Mouse (Mus musculus) CH12.LX (cell line): Measurements from ENCODE around the gene Atl1. TPM values are rescaled to one million over a fixed set of nuclear protein-coding genes. Genes with fewer than 3 reads are reported as not detected.

Experiments used
- DNase-seq: peaks from one replicate; pipeline ENCODE4 v3.0.0-alpha.2; 2013; ENCODE audit errors: extremely low read depth
- H3K27ac ChIP-seq: 2 replicates; pipeline ENCODE4 v1.5.1; 2012; ENCODE audit warnings: low read depth, mild to moderate bottlenecking, control low read depth, moderate library complexity; ENCODE audit not compliant: insufficient read depth
- H3K27me3 ChIP-seq: replicated peaks from 2 replicates; pipeline ENCODE3; 2012; ENCODE audit warnings: inconsistent platforms
- H3K36me3 ChIP-seq, 2 experiments: replicated peaks in 1 of 2; 2 replicates each; pipeline versions ENCODE3 to v1.6.1; 2012; ENCODE audit warnings: inconsistent platforms in 1 of 2, low read length in 1 of 2, mild to moderate bottlenecking in 1 of 2, mixed read lengths in 1 of 2, moderate library complexity in 1 of 2; ENCODE audit not compliant: control insufficient read depth in 1 of 2, insufficient read depth in 1 of 2
- H3K4me1 ChIP-seq, 2 experiments: 2 replicates each; pipeline ENCODE4 v1.6.1; 2012; ENCODE audit warnings: inconsistent platforms in 1 of 2, moderate library complexity in 1 of 2; ENCODE audit not compliant: insufficient read depth in 2 of 2, control insufficient read depth in 1 of 2
- H3K4me2 ChIP-seq: 2 replicates; pipeline ENCODE4 v1.6.1; 2012; ENCODE audit warnings: low read depth, mild to moderate bottlenecking, control low read depth; ENCODE audit not compliant: poor library complexity, insufficient read depth, severe bottlenecking
- H3K4me3 ChIP-seq, 3 experiments: fragments of 150-350 bp in 1 of 3; sonication (generic) in 1 of 3; replicated peaks in 1 of 3; 2 replicates each; pipeline versions ENCODE3 to v1.5.1; 2011 to 2012; ENCODE audit warnings: low read depth in 2 of 3, low read length in 2 of 3, mild to moderate bottlenecking in 2 of 3, moderate library complexity in 2 of 3, control low read depth in 1 of 3, improper control_type of control experiment in 1 of 3, inconsistent platforms in 1 of 3, mixed read lengths in 1 of 3; ENCODE audit not compliant: poor library complexity in 1 of 3
- H3K79me2 ChIP-seq: replicated peaks from 2 replicates; pipeline ENCODE4 v1.6.1; 2012; ENCODE audit warnings: mild to moderate bottlenecking, moderate library complexity; ENCODE audit not compliant: control insufficient read depth, poor library complexity, insufficient read depth, severe bottlenecking; ENCODE audit errors: extremely low read depth
- H3K9ac ChIP-seq: 2 replicates; pipeline ENCODE4 v1.6.1; 2012; ENCODE audit warnings: low read depth, mild to moderate bottlenecking, control low read depth, moderate library complexity; ENCODE audit not compliant: insufficient read depth
- H3K9me3 ChIP-seq: replicated peaks from 2 replicates; pipeline ENCODE3; 2012; ENCODE audit warnings: low read length, inconsistent platforms, mixed read lengths
- CHD2 ChIP-seq: IDR thresholded peaks from 2 replicates; pipeline ENCODE4 v1.6.1; 2011; ENCODE audit warnings: low read length, improper control_type of control experiment
- CTCF ChIP-seq, 2 experiments: IDR thresholded peaks in 1 of 2; conservative IDR thresholded peaks in 1 of 2; 2 replicates each; pipeline ENCODE4 v1.5.1; 2011 to 2012; ENCODE audit warnings: low read depth in 2 of 2, low read length in 2 of 2, improper control_type of control experiment in 1 of 2, inconsistent platforms in 1 of 2, mild to moderate bottlenecking in 1 of 2, moderate library complexity in 1 of 2
- E2F4 ChIP-seq: IDR thresholded peaks from 2 replicates; pipeline ENCODE4 v1.6.1; 2011; ENCODE audit warnings: low read depth, low read length, improper control_type of control experiment; ENCODE audit not compliant: insufficient replicate concordance
- HCFC1 ChIP-seq: IDR thresholded peaks from 2 replicates; pipeline ENCODE4 v1.6.1; 2012; ENCODE audit warnings: low read depth, mild to moderate bottlenecking, inconsistent platforms, low read length, improper control_type of control experiment
- JUN ChIP-seq: IDR thresholded peaks from 2 replicates; pipeline ENCODE4 v1.6.1; 2011; ENCODE audit warnings: low read depth, mild to moderate bottlenecking, low read length, improper control_type of control experiment, moderate library complexity; ENCODE audit not compliant: insufficient read depth
- JUND ChIP-seq: conservative IDR thresholded peaks from 2 replicates; pipeline ENCODE4 v1.6.1; 2011; ENCODE audit warnings: low read depth, low read length, improper control_type of control experiment
- KAT2A ChIP-seq: IDR thresholded peaks from 2 replicates; pipeline ENCODE4 v1.6.1; 2012; ENCODE audit warnings: low read length, improper control_type of control experiment, inconsistent platforms; ENCODE audit not compliant: insufficient replicate concordance
- MAFK ChIP-seq: IDR thresholded peaks from 2 replicates; pipeline ENCODE4 v1.6.1; 2011; ENCODE audit warnings: low read length, improper control_type of control experiment; ENCODE audit not compliant: insufficient replicate concordance
- MAX ChIP-seq: IDR thresholded peaks from 2 replicates; pipeline ENCODE4 v1.6.1; 2011; ENCODE audit warnings: low read length, improper control_type of control experiment
- MEF2A ChIP-seq: IDR thresholded peaks from 2 replicates; pipeline ENCODE4 v1.6.1; 2014; ENCODE audit warnings: low read depth, mild to moderate bottlenecking, inconsistent platforms, low read length, improper control_type of control experiment, borderline replicate concordance
- NELFE ChIP-seq: IDR thresholded peaks from 2 replicates; pipeline ENCODE4 v1.6.1; 2011; ENCODE audit warnings: low read depth, low read length, improper control_type of control experiment
- NRF1 ChIP-seq: IDR thresholded peaks from 2 replicates; pipeline ENCODE4 v1.6.1; 2014; ENCODE audit warnings: low read depth, mild to moderate bottlenecking, inconsistent platforms, low read length, improper control_type of control experiment, moderate library complexity
- POLR2A ChIP-seq: IDR thresholded peaks from 2 replicates; pipeline ENCODE4 v1.6.1; 2011; ENCODE audit warnings: low read depth, mild to moderate bottlenecking, improper control_type of control experiment, low read length
- RAD21 ChIP-seq: IDR thresholded peaks from 2 replicates; pipeline ENCODE4 v1.6.1; 2011; ENCODE audit warnings: low read depth, mild to moderate bottlenecking, low read length, improper control_type of control experiment, moderate library complexity
- SIN3A ChIP-seq: IDR thresholded peaks from 2 replicates; pipeline ENCODE4 v1.6.1; 2012; ENCODE audit warnings: low read length, improper control_type of control experiment, inconsistent platforms
- SMC3 ChIP-seq: IDR thresholded peaks from 2 replicates; pipeline ENCODE4 v1.6.1; 2011; ENCODE audit warnings: low read depth, low read length, improper control_type of control experiment
- TBP ChIP-seq: conservative IDR thresholded peaks from 2 replicates; pipeline ENCODE4 v1.6.1; 2011; ENCODE audit warnings: low read depth, low read length, improper control_type of control experiment
- UBTF ChIP-seq: IDR thresholded peaks from 2 replicates; pipeline ENCODE4 v1.6.1; 2012; ENCODE audit warnings: low read depth, mild to moderate bottlenecking, inconsistent platforms, low read length, improper control_type of control experiment, moderate library complexity
- USF1 ChIP-seq: IDR thresholded peaks from 2 replicates; pipeline ENCODE4 v1.6.1; 2014; ENCODE audit warnings: low read depth, mild to moderate bottlenecking, inconsistent platforms, low read length, improper control_type of control experiment
- USF2 ChIP-seq: conservative IDR thresholded peaks from 2 replicates; pipeline ENCODE4 v1.6.1; 2011; ENCODE audit warnings: low read depth, low read length, improper control_type of control experiment
- ZKSCAN1 ChIP-seq: IDR thresholded peaks from 2 replicates; pipeline ENCODE4 v1.6.1; 2012; ENCODE audit warnings: low read depth, inconsistent platforms, low read length, improper control_type of control experiment, borderline replicate concordance
- ZMIZ1 ChIP-seq: IDR thresholded peaks from 2 replicates; pipeline ENCODE4 v1.6.1; 2012; ENCODE audit warnings: low read depth, mild to moderate bottlenecking, inconsistent platforms, low read length, improper control_type of control experiment
- ZNF384 ChIP-seq: IDR thresholded peaks from 2 replicates; pipeline ENCODE4 v1.6.1; 2012; ENCODE audit warnings: low read depth, low read length, improper control_type of control experiment, inconsistent platforms
- dilution Hi-C: fragments of 300-500 bp; cut with MboI; formaldehyde crosslinking; loops from 2 replicates; pipeline ENCODE4 v1.14.3; 2020; ENCODE audit warnings: low sequenced_read_pairs; ENCODE audit not compliant: extremely low pct_unique_long_range_greater_than_20kb, extremely low pct_ligation_motif_present
- in situ Hi-C: fragments of 300-500 bp; cut with MboI; formaldehyde crosslinking; loops from 3 replicates; pipeline ENCODE4 v1.14.3; 2019; ENCODE audit warnings: low sequenced_read_pairs, low pct_ligation_motif_present, low pct_unique_long_range_greater_than_20kb, mixed read lengths
- polyA plus RNA-seq: library from polyadenylated mRNA; unstranded; fragments of >175 nt; gene quantifications from 2 replicates; pipeline ENCODE4 v1.2.1, GENCODE M21; 2012; ENCODE audit warnings: low read depth; ENCODE audit not compliant: insufficient read length
- total RNA-seq, 2 experiments: library from RNA; depleted of rRNA; stranded (reverse); fragments of 300-350 nt in 1 of 2; fragments of >200 nt in 1 of 2; gene quantifications; 2 replicates each; pipeline ENCODE4 v1.2.3; 2012 to 2014

The Atl1 gene
- total and polyA plus RNA-seq, 3 experiments = 0.51 to 0.74 (median 0.64) TPM

- TF ChIP-seq NELFE (no peak), MAX (no peak), CTCF (conservative IDR thresholded peaks at IDR 0.05 in 1 of 2, IDR thresholded peaks at IDR 0.05 in 1 of 2; ENCODE audit: low read depth in 2 of 2, low read length in 2 of 2) (no peak), KAT2A (no peak), RAD21 (no peak), ZNF384 (no peak), TBP (no peak)
- H3K36me3 ChIP-seq = peaks cover 0 to 20% of the 10 kb centered on the region in 2 experiments
- H3K9ac ChIP-seq = no peak overlapping the region
- H3K9me3 ChIP-seq = no peaks in the 10 kb centered on the region
- DNase-seq = no peak
- H3K4me3 ChIP-seq = no peak overlapping the region
- H3K4me1 ChIP-seq = peaks cover 13 to 30% of the 10 kb centered on the region in 2 experiments; a peak in 3 of 4 replicates
- H3K27ac ChIP-seq = no peak overlapping the region
- dilution Hi-C loops = no loop called here
- in situ Hi-C loops = no loop called here
- no peaks in the 10 kb centered on the region for H3K27me3 ChIP-seq
- no peaks in the 10 kb centered on the region; the same call in 1 of the 2 replicates for H3K79me2 ChIP-seq
- H3K4me2 ChIP-seq = no peak overlapping the region
These were observed 4.6 kb upstream of the Atl1 start for GRCm38 (mm10) chr12:69887776-69888175.

- in situ Hi-C loops = no loop called here
These were observed 4.1 kb upstream of the Atl1 start for GRCm38 (mm10) chr12:69888345-69888744.

GRCm38 (mm10) chr12:69890051-69890450 is 2.4 kb upstream of the Atl1 start:
- Histone ChIP-seq H3K4me1 (peaks cover 13 to 37% of the 10 kb centered on the region in 2 experiments; a peak in 3 of 4 replicates), H3K9me3 (no peaks in the 10 kb centered on the region), H3K36me3 (peaks cover 0 to 14% of the 10 kb centered on the region in 2 experiments), H3K4me3 (no peak overlapping the region), H3K4me2 (no peak overlapping the region), H3K79me2 (no peaks in the 10 kb centered on the region; the same call in 1 of the 2 replicates), H3K27me3 (no peaks in the 10 kb centered on the region), H3K9ac (no peak overlapping the region), H3K27ac (no peak overlapping the region)
- dilution Hi-C loops = no loop called here
- DNase-seq = no peak
- no peak for TF ChIP-seq MAFK
- TF ChIP-seq ZNF384 = no peak
- TF ChIP-seq SMC3 = no peak
- no peak for TF ChIP-seq E2F4
- TF ChIP-seq JUND = no peak
- TF ChIP-seq USF1 = no peak
- TF ChIP-seq JUN = no peak
- no peak for TF ChIP-seq USF2
- no peak for TF ChIP-seq SIN3A
- TF ChIP-seq ZKSCAN1 = no peak
- no peak for TF ChIP-seq CHD2
- TF ChIP-seq CTCF (conservative IDR thresholded peaks at IDR 0.05 in 1 of 2, IDR thresholded peaks at IDR 0.05 in 1 of 2; ENCODE audit: low read depth in 2 of 2, low read length in 2 of 2) = no peak
- TF ChIP-seq MAX = no peak
- in situ Hi-C loops = loop anchor here (10.0 kb wide), 1 partner anchor 125 kb away; no protein-coding TSS in a partner anchor

More at GRCm38 (mm10) chr12:69888345-69888744, 4.1 kb upstream of the Atl1 start:
- H3K4me1 ChIP-seq = peaks cover 13 to 32% of the 10 kb centered on the region in 2 experiments; a peak in 3 of 4 replicates
- no peaks in the 10 kb centered on the region for H3K9me3 ChIP-seq
- dilution Hi-C loops = no loop called here
- H3K4me2 ChIP-seq = no peak overlapping the region
- peaks cover 0 to 20% of the 10 kb centered on the region in 2 experiments for H3K36me3 ChIP-seq
- H3K9ac ChIP-seq = no peak overlapping the region
- no peak overlapping the region for H3K27ac ChIP-seq
- no peaks in the 10 kb centered on the region; the same call in 1 of the 2 replicates for H3K79me2 ChIP-seq
- DNase-seq = no peak
- no peak overlapping the region for H3K4me3 ChIP-seq
- no peaks in the 10 kb centered on the region for H3K27me3 ChIP-seq
- no peak for TF ChIP-seq ZMIZ1
- TF ChIP-seq KAT2A = no peak
- TF ChIP-seq TBP = no peak
- no peak for TF ChIP-seq POLR2A
- TF ChIP-seq ZNF384 = no peak
- TF ChIP-seq JUN = no peak
- no peak for TF ChIP-seq NRF1
- TF ChIP-seq MAX = no peak
- TF ChIP-seq MEF2A = no peak
- TF ChIP-seq UBTF = no peak
- TF ChIP-seq HCFC1 = no peak
